In genomic region chr16:50147900-50148299, GRCm38 (mm10) we compare ENCODE assay signal across 14 mouse cellular contexts.
A peak's percentile ranks its signal among the peaks of the same experiment; 100 is the strongest.
DNase-seq lines count a peak whose midpoint lies in the region; ATAC-seq and TF ChIP-seq lines count a peak whose summit lies in the region.
"Had no signal": no experiment of that assay in that cellular context is flagged by ENCODE, and none has a peak within 500 bp of the region (broad histone marks: within the 10 kb centered on the region; RNA-seq: fewer than 3 reads in every experiment).

No protein-coding gene starts in this region.

- no peaks in the 10 kb centered on the region for H3K27me3 ChIP-seq in hindbrain, embryonic 16.5 days (replicated peaks; ENCODE audit: control insufficient read depth, insufficient read depth, low read length)
- H3K27me3 ChIP-seq in hindbrain, embryonic 12.5 days: no peaks in the 10 kb centered on the region
- H3K27me3 ChIP-seq in cerebellum, adult 2 months (ENCODE audit: control insufficient read depth, insufficient read depth, low read length): no peaks in the 10 kb centered on the region
- H3K27me3 ChIP-seq: limb, embryonic 13.5 days had no signal

- TF ChIP-seq CTCF in brain, embryonic 14.5 days (IDR thresholded peaks at IDR 0.05; ENCODE audit: borderline replicate concordance, extremely low read depth, insufficient read depth, insufficient read length): no peak
- no peak for TF ChIP-seq CTCF in cerebellum, adult 2 months (IDR thresholded peaks at IDR 0.05; ENCODE audit: borderline replicate concordance, insufficient read depth, low read depth, low read length)

- H3K9me3 ChIP-seq in hindbrain, embryonic 16.5 days (ENCODE audit: control insufficient read depth, low read length): peaks cover 6% of the 10 kb centered on the region
- peaks cover 7% of the 10 kb centered on the region; the same call in 1 of the 2 replicates for H3K9me3 ChIP-seq in hindbrain, embryonic 12.5 days (replicated peaks)
- H3K9me3 ChIP-seq: limb, embryonic 13.5 days had no signal

- H3K4me1 ChIP-seq in hindbrain, embryonic 16.5 days (ENCODE audit: control insufficient read depth, insufficient read depth, low read depth, low read length): no peaks in the 10 kb centered on the region
- no peaks in the 10 kb centered on the region for H3K4me1 ChIP-seq in hindbrain, embryonic 12.5 days
- H3K4me1 ChIP-seq in cerebellum, adult 2 months (ENCODE audit: control insufficient read depth, insufficient read depth, low read length): no peaks in the 10 kb centered on the region

- no peak overlapping the region for H3K9ac ChIP-seq in hindbrain, embryonic 16.5 days (ENCODE audit: low read depth, low read length)
- no peak overlapping the region for H3K9ac ChIP-seq in hindbrain, embryonic 12.5 days
- H3K9ac ChIP-seq: limb, embryonic 13.5 days had no signal

- H3K4me2 ChIP-seq in hindbrain, embryonic 16.5 days (ENCODE audit: low read length): no peak overlapping the region
- no peak overlapping the region for H3K4me2 ChIP-seq in hindbrain, embryonic 12.5 days (replicated peaks)
- H3K4me2 ChIP-seq: limb, embryonic 13.5 days had no signal

- peak; percentile 91 for ATAC-seq in hindbrain, embryonic 16.5 days
- no peak for ATAC-seq in hindbrain, embryonic 12.5 days (ENCODE audit: low FRiP score)

- 46% methylated on average over 2 of the region's 2 CpGs for WGBS in hindbrain, embryonic 16.5 days
- WGBS in hindbrain, embryonic 12.5 days: 68% methylated on average over 2 of the region's 2 CpGs
- 16% methylated on average over 2 of the region's 2 CpGs for WGBS in cerebellum, adult 2 months

- DNase-seq in brain, embryonic 14.5 days (ENCODE audit: low read depth): peak; percentile 78
- peak; percentile 38 to 55 for DNase-seq in cerebellum, adult 2 months
- peak; percentile 33 to 41 for DNase-seq in layer of hippocampus, adult 8-10 months (ENCODE audit: low spot score in 2 of 2)
- no peak for DNase-seq in ovary, postnatal 14 days (ENCODE audit: low spot score)
- no peak for DNase-seq in spleen, adult 18-20 months
- DNase-seq in thymus, postnatal 14 days: no peak
- DNase-seq: adrenal gland, postnatal 25 days; embryo, embryonic 11 days; heart, postnatal 4 days; kidney, postnatal 36 days; thymus, postnatal 25 days had no signal

- no peaks in the 10 kb centered on the region for H3K36me3 ChIP-seq in hindbrain, embryonic 16.5 days (ENCODE audit: control insufficient read depth, insufficient read depth, low read length)
- no peaks in the 10 kb centered on the region for H3K36me3 ChIP-seq in hindbrain, embryonic 12.5 days
- H3K36me3 ChIP-seq: limb, embryonic 13.5 days had no signal

- TF ChIP-seq POLR2A in brain, embryonic 14.5 days (IDR thresholded peaks at IDR 0.05; ENCODE audit: borderline replicate concordance, extremely low read depth, insufficient read depth, insufficient read length, poor library complexity, severe bottlenecking): no peak
- TF ChIP-seq POLR2A in cerebellum, adult 2 months (IDR thresholded peaks at IDR 0.05; ENCODE audit: borderline replicate concordance, insufficient read depth, low read length): no peak

- no peak overlapping the region for H3K4me3 ChIP-seq in hindbrain, embryonic 16.5 days (ENCODE audit: low read length)
- H3K4me3 ChIP-seq in hindbrain, embryonic 12.5 days: no peak overlapping the region
- H3K4me3 ChIP-seq in cerebellum, adult 2 months (replicated peaks; ENCODE audit: insufficient read depth, low read depth, low read length): no peak overlapping the region
- H3K4me3 ChIP-seq: limb, embryonic 13.5 days had no signal

- H3K27ac ChIP-seq in hindbrain, embryonic 16.5 days (ENCODE audit: low read depth, low read length): no peak overlapping the region
- no peak overlapping the region for H3K27ac ChIP-seq in hindbrain, embryonic 12.5 days
- H3K27ac ChIP-seq in cerebellum, adult 2 months (ENCODE audit: insufficient read depth, low read length): no peak overlapping the region
- H3K27ac ChIP-seq: limb, embryonic 13.5 days had no signal

Comparison
In these comparisons a context has a peak if more than half of its experiments do, and no peak if none do; other contexts are left out.
1. DNase-seq: peak in brain, embryonic 14.5 days (single experiment), cerebellum, adult 2 months (2 of 2) and layer of hippocampus, adult 8-10 months (2 of 2); none in ovary, postnatal 14 days (single experiment), spleen, adult 18-20 months (0 of 2) and thymus, postnatal 14 days (single experiment).